Mouse (Mus musculus): ENCODE data around the gene Ap1g1. TPM values are rescaled to one million over a fixed set of nuclear protein-coding genes. Genes with fewer than 3 reads are reported as not detected.
"Not testable (repeated sequence)": the region's sequence is repeated elsewhere in the genome, so short reads cannot be mapped to it uniquely, and the experiment has no call there.

Ap1g1 gene
- polyA plus RNA-seq, 1 experiment from 2014 or later: 35.7 TPM

DNA sequence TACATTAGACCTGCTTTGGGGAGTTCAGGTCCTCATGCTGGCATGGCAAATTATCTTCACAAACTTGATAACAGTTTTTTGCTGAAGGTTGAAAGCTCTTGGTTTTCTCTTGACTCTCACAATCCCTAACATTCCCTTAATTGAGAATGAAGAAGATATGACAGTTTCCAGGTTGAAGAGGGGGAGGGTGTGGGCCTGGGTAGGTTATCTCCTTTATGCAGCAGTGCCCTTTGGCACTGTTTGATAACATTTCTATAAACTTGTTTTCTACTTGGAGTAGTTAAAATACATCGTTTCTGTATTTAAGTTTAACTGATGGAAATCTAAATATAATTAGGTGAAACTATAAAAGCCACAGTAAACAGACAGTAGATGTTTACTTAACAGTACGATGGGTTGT lies 86.4 kb downstream of the Ap1g1 start:
- ATAC-seq (no peak), DNase-seq (ENCODE audit: low spot score) (no peak)
- H3K9me3 ChIP-seq (replicated peaks; ENCODE audit: control insufficient read depth, low read length): no peaks in the 10 kb centered on the region
- H3K27me3 ChIP-seq (replicated peaks; ENCODE audit: control insufficient read depth, insufficient read depth, low read length): no peaks in the 10 kb centered on the region
- H3K27ac ChIP-seq (ENCODE audit: low read depth, low read length): no peak overlapping the region
- H3K4me1 ChIP-seq (ENCODE audit: control insufficient read depth, insufficient read depth, low read length): no peaks in the 10 kb centered on the region
- peaks cover 37% of the 10 kb centered on the region for H3K36me3 ChIP-seq (ENCODE audit: control insufficient read depth, insufficient read depth, low read length)
- no peak overlapping the region for H3K4me3 ChIP-seq (ENCODE audit: low read depth, low read length)
- no peak overlapping the region for H3K4me2 ChIP-seq (ENCODE audit: low read length)
- no peak overlapping the region for H3K9ac ChIP-seq (ENCODE audit: low read length)
- 92% methylated on average over 2 of the region's 2 CpGs for WGBS

DNA sequence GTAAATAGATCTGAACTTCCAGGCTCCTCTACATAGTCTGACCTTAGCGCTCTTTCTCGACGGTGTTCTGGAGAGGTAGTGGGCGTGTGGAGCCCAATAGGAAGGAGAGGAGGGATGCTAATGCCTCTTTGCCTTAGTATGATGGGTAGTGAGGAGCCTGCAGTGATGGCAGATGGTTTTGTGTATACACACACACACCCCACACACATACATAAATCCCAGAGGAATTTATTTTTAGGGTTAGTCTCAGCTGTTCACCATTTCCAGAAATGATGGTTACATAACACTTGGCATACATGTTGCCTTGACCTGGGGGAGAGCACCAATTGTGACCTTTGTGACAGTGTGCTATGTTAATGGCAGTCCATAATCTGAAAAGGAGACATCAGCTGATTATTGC lies 87.2 kb downstream of the Ap1g1 start:
- ATAC-seq (no peak), DNase-seq (ENCODE audit: low spot score) (no peak)
- no peaks in the 10 kb centered on the region for H3K9me3 ChIP-seq (replicated peaks; ENCODE audit: control insufficient read depth, low read length)
- H3K27ac ChIP-seq (ENCODE audit: low read depth, low read length): no peak overlapping the region
- H3K4me2 ChIP-seq (ENCODE audit: low read length): no peak overlapping the region
- no peaks in the 10 kb centered on the region for H3K27me3 ChIP-seq (replicated peaks; ENCODE audit: control insufficient read depth, insufficient read depth, low read length)
- no peaks in the 10 kb centered on the region for H3K4me1 ChIP-seq (ENCODE audit: control insufficient read depth, insufficient read depth, low read length)
- no peak overlapping the region for H3K9ac ChIP-seq (ENCODE audit: low read length)
- H3K4me3 ChIP-seq (ENCODE audit: low read depth, low read length): no peak overlapping the region
- H3K36me3 ChIP-seq (ENCODE audit: control insufficient read depth, insufficient read depth, low read length): peaks cover 30% of the 10 kb centered on the region
- WGBS: 89% methylated on average over 4 of the region's 4 CpGs

DNA sequence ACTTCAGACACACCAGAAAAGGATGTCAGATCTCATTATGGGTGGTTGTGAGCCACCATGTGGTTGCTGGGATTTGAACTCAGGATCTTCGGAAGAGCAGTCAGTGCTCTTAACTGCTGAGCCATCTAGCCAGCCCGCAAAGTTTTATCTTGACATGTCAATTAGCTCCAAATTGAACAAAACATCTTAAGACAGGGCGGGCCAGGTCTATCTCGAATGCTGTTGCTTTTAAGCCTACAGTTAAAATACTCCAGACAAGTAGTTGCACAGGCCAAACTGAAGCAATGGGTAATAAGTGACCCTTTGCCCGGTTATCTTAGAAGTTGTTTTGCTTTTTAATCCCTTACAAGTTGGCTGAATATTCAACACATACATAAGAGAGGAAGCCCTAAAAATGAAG lies 88.3 kb downstream of the Ap1g1 start:
- WGBS: 91% methylated on average over 5 of the region's 5 CpGs
- Histone ChIP-seq H3K27me3 (replicated peaks; ENCODE audit: control insufficient read depth, insufficient read depth, low read length) (no peaks in the 10 kb centered on the region), H3K36me3 (ENCODE audit: control insufficient read depth, insufficient read depth, low read length) (peaks cover 19% of the 10 kb centered on the region), H3K4me1 (ENCODE audit: control insufficient read depth, insufficient read depth, low read length) (no peaks in the 10 kb centered on the region), H3K9me3 (replicated peaks; ENCODE audit: control insufficient read depth, low read length) (no peaks in the 10 kb centered on the region), H3K4me3 (ENCODE audit: low read depth, low read length) (no peak overlapping the region), H3K27ac (ENCODE audit: low read depth, low read length) (no peak overlapping the region), H3K4me2 (ENCODE audit: low read length) (no peak overlapping the region), H3K9ac (ENCODE audit: low read length) (no peak overlapping the region)
- DNase-seq (ENCODE audit: low spot score) (no peak), ATAC-seq (no peak)

DNA sequence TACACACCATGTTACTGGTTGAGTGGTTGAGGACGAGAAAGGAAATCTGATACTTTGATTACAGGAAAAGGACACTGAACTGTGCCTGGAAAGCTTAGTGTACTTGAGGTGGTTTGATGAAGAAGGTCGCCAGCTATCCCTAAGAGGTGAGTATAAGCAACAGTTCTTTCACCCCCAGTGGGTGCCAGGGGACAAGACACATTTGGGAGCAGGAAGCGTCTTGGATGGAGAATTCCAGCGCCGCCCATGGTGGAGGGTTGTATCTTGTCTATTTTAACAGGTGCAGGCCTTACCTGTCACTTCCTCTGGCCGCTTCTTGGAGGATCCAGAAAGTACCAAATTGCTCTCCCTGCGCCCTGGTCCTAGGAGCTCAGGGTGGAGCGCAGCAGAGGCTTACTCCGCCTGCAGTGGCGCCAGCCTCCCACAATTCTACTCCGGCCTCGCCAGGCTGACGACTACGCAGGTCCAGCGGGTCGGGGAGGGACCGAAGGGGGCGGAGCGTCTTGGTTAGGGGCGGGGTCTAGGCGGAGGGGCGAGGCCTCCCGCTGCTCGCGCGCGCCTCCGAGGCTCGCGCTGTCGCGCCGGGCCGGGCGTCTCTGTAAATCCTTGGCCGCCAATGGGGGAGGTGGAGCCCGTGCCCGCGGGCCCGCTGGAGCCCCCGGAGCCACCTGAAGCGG lies 89.8 kb downstream of the Ap1g1 start, which contains the start of gene Phlpp2:
Gene Phlpp2 (plus strand): TSS at position 540 of the 677 bp plus-strand sequence.
- Histone ChIP-seq H3K9me3 (replicated peaks; ENCODE audit: control insufficient read depth, low read length) (no peaks in the 10 kb centered on the region), H3K4me2 (ENCODE audit: low read length) (peak within 1 kb of the TSS; percentile 73), H3K27me3 (replicated peaks; ENCODE audit: control insufficient read depth, insufficient read depth, low read length) (no peaks in the 10 kb centered on the region), H3K27ac (ENCODE audit: low read depth, low read length) (peak within 1 kb of the TSS; percentile 89), H3K4me1 (ENCODE audit: control insufficient read depth, insufficient read depth, low read length) (no peaks in the 10 kb centered on the region), H3K36me3 (ENCODE audit: control insufficient read depth, insufficient read depth, low read length) (peaks cover 4% of the 10 kb centered on the region), H3K4me3 (ENCODE audit: low read depth, low read length) (peak within 1 kb of the TSS; percentile 98), H3K9ac (ENCODE audit: low read length) (peak within 1 kb of the TSS; percentile 94)
- DNase-seq (ENCODE audit: low spot score): peak; percentile 95
- WGBS: 2% methylated on average over 35 of the region's 42 CpGs
- ATAC-seq: peak; percentile 97

DNA sequence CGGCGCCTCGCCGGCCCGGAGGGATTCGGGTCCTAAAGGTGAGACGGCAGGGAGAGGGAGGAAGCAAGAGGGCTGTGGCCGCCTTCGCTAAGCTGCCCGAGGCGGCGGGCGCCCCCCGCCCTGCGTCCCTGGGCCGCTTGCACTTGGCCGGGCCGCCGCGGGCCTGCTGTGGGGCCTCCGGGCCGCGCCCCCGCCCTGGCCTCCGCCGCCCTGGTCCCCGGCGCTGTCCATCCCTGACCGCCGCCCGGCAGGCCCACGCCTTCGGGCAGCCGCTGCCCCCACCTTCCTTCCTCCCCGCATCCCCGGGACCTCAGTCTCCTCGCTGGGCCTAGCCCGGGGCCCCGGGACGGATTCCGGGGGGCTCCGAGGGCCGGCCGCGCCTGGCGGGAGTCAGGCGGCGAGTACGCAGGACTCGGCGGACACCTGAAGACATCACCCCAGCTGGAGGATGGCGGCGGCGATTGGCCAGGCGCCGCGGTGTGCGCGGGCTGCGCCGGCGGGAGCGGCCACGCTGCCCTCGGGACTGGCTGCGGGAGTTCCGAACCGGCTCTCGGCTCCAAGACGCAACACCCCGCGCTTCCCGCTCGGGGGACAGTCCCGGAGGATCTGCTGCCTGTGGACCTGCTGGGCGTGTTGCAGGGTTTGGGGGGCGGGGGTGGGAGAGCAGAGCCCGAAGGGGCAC lies 90.5 kb downstream of the Ap1g1 start:
- peak overlapping the region; percentile 89 for H3K27ac ChIP-seq (ENCODE audit: low read depth, low read length)
- H3K36me3 ChIP-seq (ENCODE audit: control insufficient read depth, insufficient read depth, low read length): no peaks in the 10 kb centered on the region
- peak overlapping the region; percentile 98 for H3K4me3 ChIP-seq (ENCODE audit: low read depth, low read length)
- H3K4me1 ChIP-seq (ENCODE audit: control insufficient read depth, insufficient read depth, low read length): no peaks in the 10 kb centered on the region
- peak overlapping the region; percentile 73 for H3K4me2 ChIP-seq (ENCODE audit: low read length)
- peak; percentile 42 for DNase-seq (ENCODE audit: low spot score)
- H3K27me3 ChIP-seq (replicated peaks; ENCODE audit: control insufficient read depth, insufficient read depth, low read length): no peaks in the 10 kb centered on the region
- ATAC-seq: peak; percentile 84
- H3K9me3 ChIP-seq (replicated peaks; ENCODE audit: control insufficient read depth, low read length): no peaks in the 10 kb centered on the region
- WGBS: 0% methylated on average over 45 of the region's 78 CpGs
- H3K9ac ChIP-seq (ENCODE audit: low read length): peak overlapping the region; percentile 94

DNA sequence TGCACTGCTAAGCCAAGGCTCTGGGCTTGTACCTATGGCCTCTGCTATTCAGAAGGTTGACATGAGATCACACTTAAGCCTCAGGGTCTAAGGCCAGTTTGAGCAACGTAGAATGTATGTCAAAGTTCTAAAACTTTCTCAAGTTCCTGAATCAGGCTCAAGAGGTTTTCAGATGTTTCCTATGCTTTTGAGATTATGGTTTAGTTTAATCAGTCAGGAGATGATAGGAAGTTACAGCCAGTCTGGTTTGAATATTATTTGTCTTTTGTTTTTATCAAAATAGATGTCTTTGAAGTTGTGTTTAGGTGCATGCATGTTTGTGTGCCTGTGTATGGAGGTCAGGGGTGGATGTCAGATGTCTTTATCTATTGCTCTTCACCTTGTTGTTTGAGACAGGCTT lies 92.7 kb downstream of the Ap1g1 start:
- H3K27ac ChIP-seq (ENCODE audit: low read depth, low read length): no peak overlapping the region

DNA sequence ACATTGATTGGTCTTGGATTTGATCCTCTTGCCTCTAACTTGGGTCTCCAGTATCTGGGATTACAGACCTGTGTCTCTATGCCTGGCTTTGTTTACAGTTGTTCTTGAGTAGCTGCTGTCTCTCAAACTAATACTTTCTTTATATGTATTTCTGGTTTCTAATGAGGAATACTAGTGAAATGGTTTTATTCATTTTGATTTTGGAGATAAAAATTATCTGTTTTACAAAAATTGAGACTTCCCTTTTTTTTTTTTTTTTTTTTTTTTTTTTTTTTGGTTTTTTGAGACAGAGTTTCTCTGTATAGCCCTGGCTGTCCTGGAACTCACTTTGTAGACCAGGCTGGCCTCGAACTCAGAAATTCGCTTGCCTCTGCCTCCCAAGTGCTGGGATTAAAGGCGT lies 95.4 kb downstream of the Ap1g1 start:
- not testable (repeated sequence) for H3K4me3 ChIP-seq (ENCODE audit: low read depth, low read length); H3K9ac ChIP-seq (ENCODE audit: low read length); ATAC-seq; H3K4me1 ChIP-seq (ENCODE audit: control insufficient read depth, insufficient read depth, low read length); DNase-seq (ENCODE audit: low spot score); H3K9me3 ChIP-seq (replicated peaks; ENCODE audit: control insufficient read depth, low read length); H3K4me2 ChIP-seq (ENCODE audit: low read length); H3K27me3 ChIP-seq (replicated peaks; ENCODE audit: control insufficient read depth, insufficient read depth, low read length); H3K36me3 ChIP-seq (ENCODE audit: control insufficient read depth, insufficient read depth, low read length); H3K27ac ChIP-seq (ENCODE audit: low read depth, low read length)
- 81% methylated on average over 3 of the region's 3 CpGs for WGBS

More for the DNA sequence above, 92.7 kb downstream of the Ap1g1 start:
- no peak for DNase-seq (ENCODE audit: low spot score)
- Histone ChIP-seq H3K4me2 (ENCODE audit: low read length) (no peak overlapping the region), H3K4me3 (ENCODE audit: low read depth, low read length) (no peak overlapping the region), H3K4me1 (ENCODE audit: control insufficient read depth, insufficient read depth, low read length) (no peaks in the 10 kb centered on the region), H3K9ac (ENCODE audit: low read length) (no peak overlapping the region), H3K27me3 (replicated peaks; ENCODE audit: control insufficient read depth, insufficient read depth, low read length) (no peaks in the 10 kb centered on the region), H3K36me3 (ENCODE audit: control insufficient read depth, insufficient read depth, low read length) (no peaks in the 10 kb centered on the region), H3K9me3 (replicated peaks; ENCODE audit: control insufficient read depth, low read length) (no peaks in the 10 kb centered on the region)
- ATAC-seq: no peak
- 97% methylated on average over 1 of the region's 1 CpGs for WGBS

DNA sequence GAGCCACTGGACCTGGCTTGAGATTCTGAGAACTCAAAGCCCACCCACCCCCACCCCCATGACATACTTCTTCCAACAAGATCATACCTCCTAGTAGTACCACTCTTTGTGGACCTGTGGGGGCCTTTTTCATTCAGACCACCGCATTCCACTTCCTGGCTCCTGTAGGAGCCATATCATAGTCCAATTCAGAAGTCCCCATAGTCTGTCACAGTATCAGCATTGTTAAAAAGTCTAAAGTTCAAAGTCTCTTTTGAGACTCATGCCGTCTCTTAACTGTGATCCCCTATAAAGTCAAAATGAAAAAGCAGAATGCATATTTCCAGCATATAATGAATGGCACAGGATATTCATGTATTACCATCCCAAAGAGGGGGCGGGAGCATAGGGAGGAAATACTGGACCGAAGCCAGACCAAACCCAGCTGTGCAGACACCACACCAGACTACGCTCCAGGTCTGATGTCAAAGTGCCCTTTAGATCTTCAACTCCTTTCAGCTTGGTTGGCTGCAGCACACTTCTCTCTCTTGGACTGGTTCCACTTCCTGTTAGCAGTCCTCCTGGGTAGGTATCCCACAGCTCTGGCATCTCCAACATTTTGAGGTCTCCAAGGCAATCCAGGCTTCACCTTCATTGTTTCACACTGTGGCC lies 101.8 kb downstream of the Ap1g1 start:
- H3K4me2 ChIP-seq (ENCODE audit: low read length): no peak overlapping the region
- no peaks in the 10 kb centered on the region for H3K9me3 ChIP-seq (replicated peaks; ENCODE audit: control insufficient read depth, low read length)
- no peak overlapping the region for H3K27ac ChIP-seq (ENCODE audit: low read depth, low read length)
- DNase-seq (ENCODE audit: low spot score) (no peak), ATAC-seq (no peak)
- H3K36me3 ChIP-seq (ENCODE audit: control insufficient read depth, insufficient read depth, low read length): peaks cover 25% of the 10 kb centered on the region
- no peak overlapping the region for H3K4me3 ChIP-seq (ENCODE audit: low read depth, low read length)
- 90% methylated on average over 5 of the region's 5 CpGs for WGBS
- H3K27me3 ChIP-seq (replicated peaks; ENCODE audit: control insufficient read depth, insufficient read depth, low read length): no peaks in the 10 kb centered on the region
- no peaks in the 10 kb centered on the region for H3K4me1 ChIP-seq (ENCODE audit: control insufficient read depth, insufficient read depth, low read length)
- no peak overlapping the region for H3K9ac ChIP-seq (ENCODE audit: low read length)

DNA sequence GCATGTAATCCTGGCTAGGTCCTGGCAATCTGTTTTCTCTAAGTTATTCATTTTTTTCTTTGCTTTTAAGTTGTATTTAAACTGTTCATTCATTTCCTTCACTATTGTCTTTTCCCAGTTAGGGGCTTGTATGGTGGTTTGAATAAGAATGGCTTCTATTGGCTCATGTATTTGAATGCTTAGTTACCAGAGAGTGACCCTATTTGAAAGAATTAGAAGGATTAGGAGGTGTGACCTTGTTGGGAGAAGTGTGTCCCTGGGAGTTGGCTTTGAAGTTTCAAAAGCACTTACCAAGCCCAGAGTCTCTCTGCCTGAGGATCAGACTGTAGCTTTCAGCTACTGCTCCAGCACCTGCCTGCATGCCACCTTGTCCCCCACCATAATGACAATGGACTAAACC lies 106.9 kb downstream of the Ap1g1 start:
- Histone ChIP-seq H3K27me3 (replicated peaks; ENCODE audit: control insufficient read depth, insufficient read depth, low read length) (no peaks in the 10 kb centered on the region), H3K36me3 (ENCODE audit: control insufficient read depth, insufficient read depth, low read length) (peaks cover 23% of the 10 kb centered on the region), H3K9me3 (replicated peaks; ENCODE audit: control insufficient read depth, low read length) (no peaks in the 10 kb centered on the region), H3K4me2 (ENCODE audit: low read length) (no peak overlapping the region), H3K4me1 (ENCODE audit: control insufficient read depth, insufficient read depth, low read length) (no peaks in the 10 kb centered on the region), H3K4me3 (ENCODE audit: low read depth, low read length) (no peak overlapping the region), H3K9ac (ENCODE audit: low read length) (no peak overlapping the region), H3K27ac (ENCODE audit: low read depth, low read length) (no peak overlapping the region)
- ATAC-seq (no peak), DNase-seq (ENCODE audit: low spot score) (no peak)
